Comparison of ENCODE assay signal across 14 mouse cellular contexts in the genomic region with DNA sequence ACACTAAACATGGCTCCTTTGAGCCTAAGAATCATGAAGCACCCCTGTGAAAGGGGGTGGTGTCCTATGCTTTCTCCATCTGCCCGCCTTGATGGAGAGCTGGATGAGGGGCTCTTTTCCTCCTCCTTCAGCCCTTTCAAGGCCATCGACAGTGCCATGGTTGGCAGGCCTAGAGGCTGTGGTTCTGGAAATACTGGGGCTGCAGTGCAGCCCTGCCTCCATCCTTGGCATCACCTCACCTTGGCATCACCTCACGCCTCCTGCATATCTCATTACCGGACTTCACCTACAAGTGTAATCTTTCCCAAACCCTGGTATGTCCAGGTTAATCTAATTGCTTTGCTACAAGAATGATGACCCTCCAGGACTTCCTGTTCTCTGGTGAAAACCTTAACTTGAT.
"Had no signal": no experiment of that assay in that cellular context is flagged by ENCODE, and none has a peak within 500 bp of the region (broad histone marks: within the 10 kb centered on the region; RNA-seq: fewer than 3 reads in every experiment).

No protein-coding gene starts in this region.

- H3K9me3 ChIP-seq: limb, embryonic 10.5 days; liver, embryonic 15.5 days; midbrain, embryonic 10.5 days; neural tube, embryonic 15.5 days had no signal

- ATAC-seq: lung, postnatal 0 days had no signal

- H3K27me3 ChIP-seq: liver, embryonic 15.5 days; neural tube, embryonic 15.5 days had no signal

- H3K4me3 ChIP-seq: left cerebral cortex, adult 2 months; limb, embryonic 10.5 days; liver, embryonic 15.5 days; midbrain, embryonic 10.5 days; myocyte; neural tube, embryonic 15.5 days had no signal

- H3K36me3 ChIP-seq: liver, embryonic 15.5 days; neural tube, embryonic 15.5 days had no signal

- H3K27ac ChIP-seq: left cerebral cortex, adult 2 months; limb, embryonic 10.5 days; liver, embryonic 15.5 days; midbrain, embryonic 10.5 days; neural tube, embryonic 15.5 days had no signal

- DNase-seq: kidney, postnatal 25 days; lung, adult 2 months; lung, postnatal 36 days; midbrain, embryonic 14.5 days; right cerebral cortex, adult 18-20 months; right cerebral cortex, postnatal 25 days; thymus, postnatal 36 days had no signal
